Mouse (Mus musculus) embryonic facial prominence, embryonic 15.5 days (tissue): Measurements from ENCODE around the gene Sec16a. TPM values are rescaled to one million over a fixed set of nuclear protein-coding genes. Genes with fewer than 3 reads are reported as not detected.

ENCODE experiments used
- ATAC-seq: fragments of 200-750 bp; cut with Nextera tagmentation; 2 replicates; pipeline ENCODE4 v1.8.0; 2017; ENCODE audit warnings: low read depth, moderate TSS enrichment; ENCODE audit not compliant: insufficient number of reproducible peaks, low FRiP score, low TSS enrichment
- H3K27ac ChIP-seq: fragments of 300-500 bp; sonication (generic); replicated peaks from 2 replicates; pipeline ENCODE4 v1.5.1; 2015; ENCODE audit warnings: mild to moderate bottlenecking, inconsistent platforms
- H3K27me3 ChIP-seq: fragments of 300-500 bp; sonication (generic); 2 replicates; pipeline ENCODE4 v1.6.1; 2015; ENCODE audit warnings: inconsistent platforms
- H3K36me3 ChIP-seq: fragments of 300-500 bp; sonication (generic); 2 replicates; pipeline ENCODE4 v1.6.1; 2015; ENCODE audit warnings: mild to moderate bottlenecking, inconsistent platforms
- H3K4me1 ChIP-seq: fragments of 300-500 bp; sonication (generic); 2 replicates; pipeline ENCODE4 v1.6.1; 2015; ENCODE audit warnings: inconsistent platforms
- H3K4me2 ChIP-seq: fragments of 300-500 bp; sonication (generic); replicated peaks from 2 replicates; pipeline ENCODE4 v1.6.1; 2015; ENCODE audit warnings: mild to moderate bottlenecking, inconsistent platforms
- H3K4me3 ChIP-seq: fragments of 300-500 bp; sonication (generic); replicated peaks from 2 replicates; pipeline ENCODE4 v1.5.1; 2015; ENCODE audit warnings: mild to moderate bottlenecking, inconsistent platforms
- H3K9ac ChIP-seq: fragments of 300-500 bp; sonication (generic); 2 replicates; pipeline ENCODE4 v1.6.1; 2015; ENCODE audit warnings: inconsistent platforms
- H3K9me3 ChIP-seq: fragments of 300-500 bp; sonication (generic); replicated peaks from 2 replicates; pipeline ENCODE4 v1.6.1; 2016; ENCODE audit warnings: inconsistent platforms
- WGBS: fragments of 180-500 bp; shearing (Covaris S2); methylation state at CpG from one replicate; pipeline ENCODE4 v1.1.7; 2015; 5-methylcytosine and 5-hydroxymethylcytosine counted together
- polyA plus RNA-seq: library from polyadenylated mRNA; unstranded; fragments of >200 nt; fragmentation: Nextera tagmentation; extraction: Ambion mirVana; gene quantifications from 2 replicates; pipeline ENCODE4 v1.2.1, GENCODE M21; 2015

Gene Sec16a
- polyA plus RNA-seq, 1 experiment from 2014 or later = 27.0 TPM

DNA sequence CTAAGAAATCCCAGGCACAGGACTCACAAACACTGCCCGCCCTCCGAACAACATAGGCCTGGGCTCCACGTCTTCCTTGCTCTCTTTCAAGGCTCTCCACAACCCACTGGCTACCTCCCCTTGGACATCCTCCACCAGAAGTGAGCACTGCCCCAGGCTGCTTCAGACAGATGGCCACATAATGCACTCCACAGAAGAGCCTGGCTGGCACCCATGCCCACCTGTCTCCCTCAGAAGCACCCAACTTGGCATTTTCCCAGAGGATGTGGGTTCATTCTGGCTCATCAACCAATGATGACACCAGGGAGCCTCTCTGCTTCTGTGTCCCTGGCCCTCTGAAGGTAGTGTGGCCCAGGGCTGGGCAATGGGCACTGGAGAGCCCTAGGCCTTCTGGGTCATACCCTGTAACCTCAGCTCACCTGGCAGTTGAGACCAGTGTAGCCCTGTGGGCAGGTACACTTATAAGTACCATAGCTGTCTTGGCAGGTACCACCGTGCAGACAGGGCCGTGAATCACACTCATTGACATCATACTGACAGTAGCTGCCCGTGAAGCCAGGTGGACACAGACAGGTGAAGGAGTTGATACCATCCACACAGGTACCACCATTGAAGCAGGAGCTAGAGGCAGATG lies 26.8 kb upstream of the Sec16a start:
- peaks cover 97% of the 10 kb centered on the region for H3K36me3 ChIP-seq
- H3K27ac ChIP-seq = no peak overlapping the region
- H3K9ac ChIP-seq = no peak overlapping the region
- H3K27me3 ChIP-seq = no peaks in the 10 kb centered on the region
- no peak overlapping the region for H3K4me2 ChIP-seq
- ATAC-seq = no peak
- H3K4me1 ChIP-seq = no peaks in the 10 kb centered on the region
- no peaks in the 10 kb centered on the region for H3K9me3 ChIP-seq
- whole genome bisulfite sequencing = 88% methylated on average over 6 of the region's 6 CpGs
- no peak overlapping the region for H3K4me3 ChIP-seq

DNA sequence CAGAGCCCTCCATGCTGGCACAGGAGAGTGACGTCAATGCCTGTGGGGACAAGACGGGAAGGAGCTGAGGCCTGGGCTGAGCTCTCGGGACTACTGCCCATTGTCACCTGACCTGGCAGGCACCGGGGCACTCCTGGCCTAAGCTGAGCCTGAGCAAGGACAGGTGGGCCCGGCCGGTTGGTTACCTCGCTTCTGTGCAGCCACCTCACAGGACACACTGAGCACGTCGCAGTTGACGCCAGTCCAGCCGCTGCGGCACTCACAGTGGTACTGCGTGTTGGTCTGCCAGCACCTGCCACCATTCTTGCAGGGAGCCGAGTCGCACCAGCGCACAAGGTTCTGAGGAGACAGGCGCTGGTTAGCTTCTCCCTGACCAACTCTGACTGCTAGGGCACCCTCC lies 26.0 kb upstream of the Sec16a start:
- no peaks in the 10 kb centered on the region for H3K4me1 ChIP-seq
- H3K27me3 ChIP-seq = no peaks in the 10 kb centered on the region
- H3K27ac ChIP-seq = no peak overlapping the region
- no peaks in the 10 kb centered on the region for H3K9me3 ChIP-seq
- no peak overlapping the region for H3K4me3 ChIP-seq
- no peak for ATAC-seq
- peaks cover 97% of the 10 kb centered on the region for H3K36me3 ChIP-seq
- no peak overlapping the region for H3K9ac ChIP-seq
- no peak overlapping the region for H3K4me2 ChIP-seq
- 94% methylated on average over 17 of the region's 17 CpGs for WGBS

DNA sequence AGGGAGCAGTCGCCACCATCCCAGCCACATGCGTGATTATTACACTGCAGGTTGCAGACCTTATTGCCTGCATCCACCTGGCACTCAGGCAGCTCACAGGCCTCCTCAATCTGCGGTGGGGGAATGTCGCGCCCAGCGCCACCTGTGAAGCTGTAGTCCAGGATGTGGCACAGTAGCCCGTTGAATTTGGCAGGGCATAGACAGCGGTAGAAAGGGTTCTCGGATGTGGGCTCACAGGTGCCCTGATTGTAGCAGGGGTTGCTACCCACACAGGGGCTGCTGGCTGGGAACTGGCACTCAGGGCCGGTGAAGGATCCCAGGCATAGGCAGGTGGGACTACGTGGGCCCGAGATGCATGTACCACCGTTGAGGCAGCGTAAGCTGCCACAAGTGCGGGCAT lies 23.4 kb upstream of the Sec16a start:
- H3K9me3 ChIP-seq = no peaks in the 10 kb centered on the region
- no peak overlapping the region for H3K4me3 ChIP-seq
- H3K4me1 ChIP-seq = no peaks in the 10 kb centered on the region
- no peak overlapping the region for H3K9ac ChIP-seq
- peaks cover 97% of the 10 kb centered on the region for H3K36me3 ChIP-seq
- H3K27me3 ChIP-seq = no peaks in the 10 kb centered on the region
- no peak for ATAC-seq
- no peak overlapping the region for H3K4me2 ChIP-seq
- H3K27ac ChIP-seq = no peak overlapping the region
- WGBS = 95% methylated on average over 15 of the region's 15 CpGs

GRCm38 (mm10) chr2:26463412-26463811 lies 18.4 kb upstream of the Sec16a start:
- H3K36me3 ChIP-seq = peaks cover 92% of the 10 kb centered on the region
- 96% methylated on average over 6 of the region's 6 CpGs for WGBS
- ATAC-seq = no peak

DNA sequence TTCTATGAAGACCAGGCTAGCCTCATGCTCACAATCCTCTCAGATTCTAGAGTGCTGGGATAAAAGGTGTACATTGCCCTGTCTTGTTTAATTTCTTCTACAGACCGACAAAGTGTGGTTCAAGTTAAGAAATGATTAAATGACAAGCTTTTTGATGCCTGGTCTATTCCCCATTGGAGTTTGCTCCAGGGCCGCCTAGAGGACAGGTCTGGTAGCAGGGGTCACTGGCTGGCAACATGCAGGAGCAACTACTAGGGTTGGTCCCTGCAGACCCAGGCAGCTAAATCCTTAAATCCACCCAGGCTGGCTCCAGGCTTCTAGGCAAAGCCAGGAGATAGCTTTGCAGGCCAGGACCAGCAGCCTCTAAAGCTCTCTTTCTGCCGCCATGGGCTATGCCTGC lies 18.0 kb upstream of the Sec16a start:
- 71% methylated on average over 3 of the region's 3 CpGs for WGBS
- H3K36me3 ChIP-seq = peaks cover 88% of the 10 kb centered on the region
- ATAC-seq = no peak

More at GRCm38 (mm10) chr2:26463412-26463811, 18.4 kb upstream of the Sec16a start:
- no peak overlapping the region for H3K9ac ChIP-seq
- H3K4me3 ChIP-seq = no peak overlapping the region
- H3K27me3 ChIP-seq = no peaks in the 10 kb centered on the region
- H3K4me1 ChIP-seq = peaks cover 12% of the 10 kb centered on the region
- no peak overlapping the region for H3K27ac ChIP-seq
- H3K4me2 ChIP-seq = no peak overlapping the region
- no peaks in the 10 kb centered on the region for H3K9me3 ChIP-seq

DNA sequence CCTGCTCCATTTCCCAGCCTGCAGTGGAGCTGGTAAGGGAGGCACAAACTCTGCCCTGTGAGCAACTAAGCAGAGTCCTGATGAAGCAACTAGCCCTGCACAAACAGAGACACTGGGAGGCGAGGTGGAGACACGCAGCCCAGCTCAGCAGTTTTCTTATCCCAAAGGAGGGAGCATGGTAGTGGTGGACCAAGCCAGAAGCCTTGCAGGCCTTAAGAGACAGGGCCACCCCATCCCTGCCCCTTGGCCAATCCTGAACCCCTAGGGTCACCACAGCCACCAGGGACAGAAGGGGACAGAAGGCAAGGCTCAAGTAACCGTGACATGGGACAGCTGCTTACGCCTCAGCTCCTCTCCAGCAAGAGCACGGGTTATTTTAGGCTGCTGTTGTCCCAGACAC lies 16.7 kb upstream of the Sec16a start:
- no peaks in the 10 kb centered on the region for H3K27me3 ChIP-seq
- H3K9ac ChIP-seq = no peak overlapping the region
- peaks cover 75% of the 10 kb centered on the region for H3K36me3 ChIP-seq
- no peak overlapping the region for H3K27ac ChIP-seq
- peaks cover 14% of the 10 kb centered on the region for H3K4me1 ChIP-seq
- H3K4me3 ChIP-seq = no peak overlapping the region
- ATAC-seq = no peak
- no peak overlapping the region for H3K4me2 ChIP-seq
- no peaks in the 10 kb centered on the region for H3K9me3 ChIP-seq
- WGBS = 76% methylated on average over 5 of the region's 5 CpGs

More for the DNA sequence above, 18.0 kb upstream of the Sec16a start:
- Histone ChIP-seq H3K4me3 (no peak overlapping the region), H3K9ac (no peak overlapping the region), H3K9me3 (no peaks in the 10 kb centered on the region), H3K27ac (no peak overlapping the region), H3K27me3 (no peaks in the 10 kb centered on the region), H3K4me1 (peaks cover 14% of the 10 kb centered on the region), H3K4me2 (no peak overlapping the region)

DNA sequence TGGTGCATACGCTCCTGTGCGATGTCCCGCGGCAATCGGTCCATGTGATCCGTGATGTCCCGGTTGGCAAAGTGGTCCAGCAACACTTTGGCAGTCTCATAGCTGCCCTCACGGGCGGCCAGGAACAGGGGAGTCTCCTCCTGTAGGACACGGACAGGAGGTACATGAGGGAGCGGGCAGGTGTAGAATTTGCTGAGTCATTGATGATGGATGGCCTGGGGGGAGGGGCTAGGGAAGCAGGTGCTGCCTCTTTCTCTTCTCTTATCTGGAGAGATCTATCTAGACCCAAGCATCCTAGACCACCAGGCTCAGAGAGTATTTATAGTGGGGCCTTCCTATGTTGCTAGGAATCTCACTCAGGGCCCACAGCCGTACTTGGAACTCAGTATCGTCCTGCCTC lies 15.8 kb upstream of the Sec16a start:
- H3K36me3 ChIP-seq = peaks cover 67% of the 10 kb centered on the region
- H3K9me3 ChIP-seq = no peaks in the 10 kb centered on the region
- no peak overlapping the region for H3K27ac ChIP-seq
- H3K4me2 ChIP-seq = no peak overlapping the region
- peaks cover 14% of the 10 kb centered on the region for H3K4me1 ChIP-seq
- no peak for ATAC-seq
- H3K27me3 ChIP-seq = no peaks in the 10 kb centered on the region
- 87% methylated on average over 13 of the region's 13 CpGs for WGBS
- no peak overlapping the region for H3K9ac ChIP-seq
- H3K4me3 ChIP-seq = no peak overlapping the region

DNA sequence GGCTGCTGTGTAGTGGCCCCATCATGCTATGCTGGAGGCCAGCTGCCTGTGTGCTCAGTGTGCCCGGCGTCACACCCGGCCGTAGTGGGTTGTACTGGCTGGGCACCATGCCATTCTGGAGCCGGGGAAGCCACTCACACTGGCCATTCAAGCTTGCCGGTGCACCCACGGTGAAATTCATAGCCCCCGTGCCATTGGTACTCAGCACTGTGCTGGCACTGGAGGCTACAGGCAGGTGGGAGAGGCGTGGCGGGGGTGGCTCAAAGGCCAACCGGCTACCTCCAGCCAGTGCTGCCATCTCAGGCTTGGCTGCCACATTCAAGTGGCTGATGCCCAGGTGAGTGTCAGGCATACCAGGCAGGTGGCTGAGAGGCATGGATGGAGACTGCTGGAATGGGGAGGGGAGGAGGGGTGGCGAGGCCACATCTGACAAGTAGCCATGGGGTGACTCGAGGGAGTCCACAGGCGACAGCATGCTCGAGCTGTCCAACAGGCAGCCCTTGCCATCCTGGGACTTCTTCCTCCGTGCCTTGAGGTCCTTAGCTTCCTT lies 15.2 kb upstream of the Sec16a start:
- no peaks in the 10 kb centered on the region for H3K9me3 ChIP-seq
- H3K4me1 ChIP-seq = peaks cover 14% of the 10 kb centered on the region
- no peak overlapping the region for H3K9ac ChIP-seq
- peaks cover 62% of the 10 kb centered on the region for H3K36me3 ChIP-seq
- 89% methylated on average over 16 of the region's 16 CpGs for WGBS
- H3K27me3 ChIP-seq = no peaks in the 10 kb centered on the region
- H3K4me3 ChIP-seq = no peak overlapping the region
- no peak for ATAC-seq
- H3K27ac ChIP-seq = peak overlapping the region; percentile 44; the same call in 1 of the 2 replicates
- H3K4me2 ChIP-seq = no peak overlapping the region

- Histone ChIP-seq H3K9ac (no peak overlapping the region), H3K4me1 (peaks cover 14% of the 10 kb centered on the region), H3K27ac (0 out of 2 replicates have a peak overlapping the region, but pooled peaks have one; percentile 44), H3K4me3 (no peak overlapping the region), H3K36me3 (peaks cover 55% of the 10 kb centered on the region), H3K9me3 (no peaks in the 10 kb centered on the region), H3K4me2 (no peak overlapping the region), H3K27me3 (no peaks in the 10 kb centered on the region)
- no peak for ATAC-seq
- 35% methylated on average over 6 of the region's 6 CpGs for WGBS
These were observed 14.5 kb upstream of the Sec16a start for GRCm38 (mm10) chr2:26459478-26459877.

GRCm38 (mm10) chr2:26458402-26459124 lies 13.5 kb upstream of the Sec16a start:
- H3K4me1 ChIP-seq = peaks cover 14% of the 10 kb centered on the region
- no peak overlapping the region for H3K4me2 ChIP-seq
- no peak overlapping the region for H3K9ac ChIP-seq
- H3K4me3 ChIP-seq = no peak overlapping the region
- peaks cover 46% of the 10 kb centered on the region for H3K36me3 ChIP-seq
- ATAC-seq = peak; percentile 46; the same call in 1 of the 2 replicates
- 31% methylated on average over 7 of the region's 7 CpGs for WGBS
- no peaks in the 10 kb centered on the region for H3K27me3 ChIP-seq
- peak overlapping the region; percentile 74 for H3K27ac ChIP-seq
- no peaks in the 10 kb centered on the region for H3K9me3 ChIP-seq

- WGBS = 26% methylated on average over 5 of the region's 5 CpGs
- no peak for ATAC-seq
- Histone ChIP-seq H3K27ac (no peak overlapping the region), H3K9me3 (no peaks in the 10 kb centered on the region), H3K4me1 (peaks cover 19% of the 10 kb centered on the region), H3K4me2 (no peak overlapping the region), H3K9ac (no peak overlapping the region), H3K4me3 (no peak overlapping the region), H3K36me3 (peaks cover 7% of the 10 kb centered on the region; the same call in 1 of the 2 replicates), H3K27me3 (no peaks in the 10 kb centered on the region)
These were observed 4.4 kb upstream of the Sec16a start for GRCm38 (mm10) chr2:26449121-26450060.
